Mouse (Mus musculus) heart, postnatal 0 days (tissue): ENCODE data around the gene Gm7534. TPM values are rescaled to one million over a fixed set of nuclear protein-coding genes. Genes with fewer than 3 reads are reported as not detected.

Experiments used
- ATAC-seq: fragments of 200-750 bp; cut with Nextera tagmentation; 2 replicates; pipeline ENCODE4 v1.8.0; 2017; ENCODE audit warnings: low read depth, moderate number of reproducible peaks, moderate library complexity; ENCODE audit not compliant: insufficient read depth
- DNase-seq: peaks from one replicate; pipeline ENCODE4 v3.0.0-alpha.2; 2016; ENCODE audit warnings: low spot score
- H3K27ac ChIP-seq: fragments of 300-500 bp; sonication (generic); 2 replicates; pipeline ENCODE4 v1.5.1; 2014; ENCODE audit warnings: low read depth, mild to moderate bottlenecking
- H3K27me3 ChIP-seq: fragments of 300-500 bp; sonication (generic); 2 replicates; pipeline ENCODE4 v1.6.1; 2014; ENCODE audit warnings: low read length, mixed read lengths; ENCODE audit not compliant: control insufficient read depth, insufficient read depth
- H3K36me3 ChIP-seq: fragments of 300-500 bp; sonication (generic); replicated peaks from 2 replicates; pipeline ENCODE4 v1.6.1; 2014; ENCODE audit warnings: low read length, mixed read lengths; ENCODE audit not compliant: control insufficient read depth, insufficient read depth
- H3K4me1 ChIP-seq: fragments of 300-500 bp; sonication (generic); 2 replicates; pipeline ENCODE4 v1.6.1; 2014; ENCODE audit warnings: antibody characterized with exemption; ENCODE audit not compliant: control insufficient read depth, insufficient read depth
- H3K4me2 ChIP-seq: fragments of 300-500 bp; sonication (generic); 2 replicates; pipeline ENCODE4 v1.6.1; 2014; ENCODE audit warnings: low read depth, mild to moderate bottlenecking, low read length, moderate library complexity
- H3K4me3 ChIP-seq: fragments of 300-500 bp; sonication (generic); 2 replicates; pipeline ENCODE4 v1.5.1; 2014; ENCODE audit warnings: low read depth, low read length
- H3K9ac ChIP-seq: fragments of 300-500 bp; sonication (generic); replicated peaks from 2 replicates; pipeline ENCODE4 v1.6.1; 2014; ENCODE audit warnings: low read depth, low read length, mixed read lengths
- H3K9me3 ChIP-seq: fragments of 300-500 bp; sonication (generic); replicated peaks from 2 replicates; pipeline ENCODE4 v1.6.1; 2016; ENCODE audit warnings: low read length; ENCODE audit not compliant: control insufficient read depth
- CTCF ChIP-seq: IDR thresholded peaks from 2 replicates; pipeline ENCODE4 v1.5.1; 2016; ENCODE audit warnings: antibody characterized with exemption, control low read depth, low read depth
- EP300 ChIP-seq: IDR thresholded peaks from 2 replicates; pipeline ENCODE4 v1.6.1; 2016; ENCODE audit warnings: antibody characterized with exemption, low read depth
- WGBS: fragments of 180-500 bp; shearing (Covaris S2); extraction: QIAGEN DNeasy Blood & Tissue Kit; methylation state at CpG from one replicate; pipeline ENCODE4 v1.1.7; 2014; 5-methylcytosine and 5-hydroxymethylcytosine counted together
- polyA plus RNA-seq: library from polyadenylated mRNA; unstranded; fragments of >200 nt; fragmentation: Nextera tagmentation; extraction: Ambion mirVana; gene quantifications from 2 replicates; pipeline ENCODE4 v1.2.1, GENCODE M21; 2015
- total RNA-seq: library from RNA; depleted of rRNA; stranded (reverse); fragments of >200 nt; gene quantifications from 2 replicates; pipeline ENCODE4 v1.2.3, GENCODE M21; 2014; ENCODE audit warnings: low replicate concordance

The Gm7534 gene
- total and polyA plus RNA-seq, 2 experiments from 2014 or later = not detected

- peak overlapping the region; percentile 38 for H3K4me3 ChIP-seq
- H3K27ac ChIP-seq = no peak overlapping the region
- no peaks in the 10 kb centered on the region for H3K9me3 ChIP-seq
- TF ChIP-seq CTCF (peak; percentile 85), EP300 (no peak)
- no peaks in the 10 kb centered on the region for H3K36me3 ChIP-seq
- H3K4me2 ChIP-seq = peak overlapping the region; percentile 79
- no peak overlapping the region for H3K9ac ChIP-seq
- DNase-seq (no peak), ATAC-seq (peak; percentile 69)
- H3K27me3 ChIP-seq = peaks cover 48% of the 10 kb centered on the region
- H3K4me1 ChIP-seq = peaks cover 21% of the 10 kb centered on the region
- WGBS = 2% methylated on average over 30 of the region's 30 CpGs
Observed at GRCm38 (mm10) chr4:134249651-134250050, 46.8 kb upstream of the Gm7534 start.

DNA sequence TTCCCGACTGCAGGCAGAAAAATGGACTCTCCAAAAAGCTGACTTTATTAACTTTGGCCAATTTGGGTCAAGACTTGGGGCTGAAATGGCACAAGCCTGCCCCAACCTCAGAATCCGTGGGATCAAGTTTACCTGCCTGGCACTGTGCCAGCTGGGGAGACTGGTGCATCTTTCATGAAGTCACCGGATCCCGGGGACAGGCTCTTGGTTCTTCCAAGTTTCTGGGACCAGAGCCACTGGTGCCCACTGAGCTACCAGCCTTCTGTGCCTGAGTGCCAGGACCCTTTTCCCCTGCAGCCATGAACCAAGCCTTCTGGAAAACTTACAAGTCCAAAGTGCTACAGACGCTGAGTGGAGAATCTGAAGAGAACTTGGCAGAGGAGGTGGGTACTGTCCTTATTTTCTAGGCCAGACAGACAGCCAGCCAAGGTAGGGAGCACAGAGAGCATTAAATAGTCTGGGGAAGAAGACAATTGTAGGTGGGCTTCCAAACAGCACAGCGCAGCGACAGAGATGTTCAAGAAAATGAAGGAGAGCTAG lies 44.0 kb upstream of the Gm7534 start, which contains the start of gene Gm30191:
Gene Gm30191 (plus strand): TSS at position 217 of the 540 bp plus-strand sequence.
- no peak within 1 kb of the TSS for H3K27ac ChIP-seq
- H3K4me3 ChIP-seq = peak within 1 kb of the TSS; percentile 79
- TF ChIP-seq CTCF (no peak), EP300 (no peak)
- ATAC-seq (no peak), DNase-seq (peak; percentile 4)
- no peaks in the 10 kb centered on the region for H3K36me3 ChIP-seq
- H3K4me1 ChIP-seq = peaks cover 22% of the 10 kb centered on the region
- H3K27me3 ChIP-seq = peaks cover 26% of the 10 kb centered on the region
- H3K9me3 ChIP-seq = no peaks in the 10 kb centered on the region
- H3K4me2 ChIP-seq = peak within 1 kb of the TSS; percentile 99
- H3K9ac ChIP-seq = no peak within 1 kb of the TSS
- 85% methylated on average over 7 of the region's 7 CpGs for WGBS

- DNase-seq = no peak
Observed at GRCm38 (mm10) chr4:134246256-134246655, 43.5 kb upstream of the Gm7534 start.

DNA sequence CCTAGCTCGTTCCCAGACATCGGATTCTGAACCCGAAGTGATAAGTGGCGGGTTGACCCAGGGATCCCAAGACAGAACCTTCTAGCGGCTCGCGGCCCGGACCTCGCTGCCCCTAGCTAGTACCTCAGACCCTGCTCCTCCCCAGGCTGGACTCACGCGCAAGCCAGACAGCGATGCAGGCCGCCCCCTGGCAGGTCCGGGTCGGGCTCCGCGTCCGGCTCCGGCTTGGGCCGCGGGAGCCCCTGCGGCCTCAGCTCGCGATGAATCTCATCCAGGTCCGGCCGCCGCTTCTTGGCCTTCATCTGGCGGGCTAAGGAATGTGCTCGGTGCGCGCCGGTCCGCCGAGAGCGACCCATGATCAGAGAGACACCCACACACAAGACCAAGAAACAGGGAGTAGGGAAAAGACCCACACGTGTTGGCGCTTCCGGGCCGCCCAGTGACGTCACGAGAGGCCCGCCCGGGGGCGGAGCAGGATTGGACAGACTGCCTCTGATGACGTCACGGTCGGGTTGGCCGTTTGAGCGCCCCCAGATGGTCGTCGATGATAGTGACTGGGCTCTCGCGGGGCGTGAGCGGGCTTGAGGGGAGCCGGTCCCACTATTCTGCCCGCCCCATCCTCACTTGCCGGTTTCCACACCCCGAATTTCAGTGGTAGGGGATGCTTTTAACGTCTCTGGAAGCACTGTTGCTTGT lies 42.5 kb upstream of the Gm7534 start, which contains the start of gene Zfp593:
Gene Zfp593 (minus strand): TSS at position 445 of the 696 bp plus-strand sequence.
- H3K27ac ChIP-seq = no peak within 1 kb of the TSS

More at GRCm38 (mm10) chr4:134246256-134246655, 43.5 kb upstream of the Gm7534 start:
- TF ChIP-seq EP300 (no peak), CTCF (no peak)
- Histone ChIP-seq H3K9ac (no peak overlapping the region), H3K27ac (no peak overlapping the region), H3K9me3 (no peaks in the 10 kb centered on the region), H3K36me3 (no peaks in the 10 kb centered on the region), H3K4me1 (peaks cover 18% of the 10 kb centered on the region; the same call in 1 of the 2 replicates), H3K27me3 (peaks cover 24% of the 10 kb centered on the region), H3K4me2 (no peak overlapping the region), H3K4me3 (no peak overlapping the region)
- WGBS = 52% methylated on average over 4 of the region's 4 CpGs
- ATAC-seq = no peak

DNA sequence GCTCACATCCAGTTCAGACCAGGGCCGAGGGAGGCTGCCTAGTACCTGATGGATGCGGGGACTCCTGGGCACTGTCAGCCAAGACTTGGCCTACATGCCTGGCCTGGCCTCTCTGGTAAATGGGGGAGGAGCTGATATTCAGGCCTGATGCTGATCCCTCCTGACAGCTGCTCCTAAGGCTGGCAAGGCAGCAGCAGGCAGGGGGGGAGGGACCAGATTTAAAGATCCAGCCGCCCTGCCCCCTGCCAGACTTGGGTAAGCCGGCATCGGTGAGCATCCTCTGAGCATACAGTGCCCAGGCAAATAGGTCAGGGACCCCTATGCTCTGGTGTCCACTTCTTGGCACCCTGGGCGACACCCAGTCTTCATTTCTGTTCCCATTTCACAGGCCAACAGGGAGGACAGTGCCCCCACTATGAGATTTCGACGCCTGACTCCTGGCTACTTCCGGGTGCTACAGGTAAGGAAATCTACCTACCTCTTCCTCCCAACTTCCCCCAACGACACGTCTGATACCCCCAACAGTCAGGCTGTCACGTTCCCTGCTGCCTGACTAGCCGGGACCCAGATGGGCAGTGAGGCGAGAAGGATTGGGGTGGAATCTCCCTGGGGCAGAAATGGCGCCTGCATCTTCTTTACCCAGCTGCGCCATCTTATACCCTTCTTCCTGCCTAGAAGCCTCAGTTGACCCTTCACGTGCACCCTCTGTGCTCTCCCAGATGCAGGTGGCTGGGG lies 40.9 kb upstream of the Gm7534 start, which contains the start of gene E130218I03Rik:
Gene E130218I03Rik (plus strand): TSS at position 147 of the 735 bp plus-strand sequence.
- Histone ChIP-seq H3K36me3 (no peaks in the 10 kb centered on the region), H3K9ac (no peak within 1 kb of the TSS), H3K4me3 (no peak within 1 kb of the TSS), H3K27me3 (peaks cover 12% of the 10 kb centered on the region), H3K27ac (no peak within 1 kb of the TSS), H3K9me3 (no peaks in the 10 kb centered on the region), H3K4me1 (peaks cover 9% of the 10 kb centered on the region), H3K4me2 (no peak within 1 kb of the TSS)
- DNase-seq = peak; percentile 5
- no peak for ATAC-seq
- TF ChIP-seq CTCF (no peak), EP300 (no peak)
- WGBS = 89% methylated on average over 16 of the region's 17 CpGs

More for the DNA sequence above, 42.5 kb upstream of the Gm7534 start, which contains the start of gene Zfp593:
- peak within 1 kb of the TSS; percentile 99 for H3K4me2 ChIP-seq
- TF ChIP-seq CTCF (peak; percentile 58), EP300 (no peak)
- DNase-seq (peak; percentile 86), ATAC-seq (peak; percentile 80)
- under 1% methylated on average over 60 of the region's 60 CpGs for WGBS
- no peaks in the 10 kb centered on the region for H3K36me3 ChIP-seq
- peaks cover 17% of the 10 kb centered on the region for H3K27me3 ChIP-seq
- peak within 1 kb of the TSS; percentile 77 for H3K9ac ChIP-seq
- peaks cover 8% of the 10 kb centered on the region; the same call in 1 of the 2 replicates for H3K4me1 ChIP-seq
- H3K4me3 ChIP-seq = peak within 1 kb of the TSS; percentile 79
- H3K9me3 ChIP-seq = no peaks in the 10 kb centered on the region
